Mouse (Mus musculus): ENCODE results near the gene Wdr5. TPM values are rescaled to one million over a fixed set of nuclear protein-coding genes. Genes with fewer than 3 reads are reported as not detected.

Wdr5 gene
- total RNA-seq, 4 experiments from 2014 or later, result 25.6 to 27.1 (median 26.0) TPM

Other genes starting within 250 kb of the Wdr5 start
- 10 to 100 TPM in 2 of 4 experiments, 1 to 10 TPM in 2; 9.1 to 11.0 (median 9.8) TPM for gene Vav2, start 88.1 kb upstream of the Wdr5 start, total RNA-seq (2022)
- 10 to 100 TPM; 28.5 to 30.9 (median 28.8) TPM for gene Brd3os, start 72.8 kb upstream of the Wdr5 start, total RNA-seq (2022)
- gene Brd3, start 7.5 kb upstream of the Wdr5 start, total RNA-seq (2022), result 10 to 100 TPM; 37.6 to 44.5 (median 44.0) TPM
- 10 to 100 TPM; 23.5 to 28.6 (median 26.1) TPM for gene Rxra, start 161.3 kb downstream of the Wdr5 start, total RNA-seq (2022)